Mouse (Mus musculus) limb, embryonic 12.5 days (tissue): ENCODE measurements around the gene Tusc2. TPM values are rescaled to one million over a fixed set of nuclear protein-coding genes. Genes with fewer than 3 reads are reported as not detected.
"Not testable (repeated sequence)": the region's sequence is repeated elsewhere in the genome, so short reads cannot be mapped to it uniquely, and the experiment has no call there.

Source experiments
- ATAC-seq: fragments of 200-750 bp; cut with Nextera tagmentation; 2 replicates; pipeline ENCODE4 v1.8.0; 2017; ENCODE audit warnings: low read depth, moderate TSS enrichment; ENCODE audit not compliant: insufficient number of reproducible peaks, insufficient read depth, low FRiP score, low TSS enrichment
- H3K27ac ChIP-seq: fragments of 300-500 bp; sonication (generic); 2 replicates; pipeline ENCODE4 v1.5.1; 2016; ENCODE audit warnings: mild to moderate bottlenecking, moderate library complexity
- H3K27me3 ChIP-seq: fragments of 300-500 bp; sonication (generic); 2 replicates; pipeline ENCODE4 v1.6.1; 2016; ENCODE audit warnings: mild to moderate bottlenecking, moderate library complexity
- H3K36me3 ChIP-seq: fragments of 300-500 bp; sonication (generic); 2 replicates; pipeline ENCODE4 v1.6.1; 2016; ENCODE audit warnings: mild to moderate bottlenecking, moderate library complexity
- H3K4me1 ChIP-seq: fragments of 300-500 bp; sonication (generic); replicated peaks from 2 replicates; pipeline ENCODE4 v1.6.1; 2016
- H3K4me2 ChIP-seq: fragments of 300-500 bp; sonication (generic); 2 replicates; pipeline ENCODE4 v1.6.1; 2016; ENCODE audit warnings: mild to moderate bottlenecking, moderate library complexity
- H3K4me3 ChIP-seq: fragments of 300-500 bp; sonication (generic); replicated peaks from 2 replicates; pipeline ENCODE4 v1.5.1; 2016; ENCODE audit warnings: mild to moderate bottlenecking
- H3K9ac ChIP-seq: fragments of 300-500 bp; sonication (generic); replicated peaks from 2 replicates; pipeline ENCODE4 v1.6.1; 2016; ENCODE audit warnings: mild to moderate bottlenecking, moderate library complexity
- H3K9me3 ChIP-seq: fragments of 300-500 bp; sonication (generic); 2 replicates; pipeline ENCODE4 v1.6.1; 2016; ENCODE audit warnings: mild to moderate bottlenecking, moderate library complexity
- WGBS: fragments of 180-500 bp; shearing (Covaris S2); methylation state at CpG from one replicate; pipeline ENCODE4 v1.1.7; 2016; 5-methylcytosine and 5-hydroxymethylcytosine counted together
- polyA plus RNA-seq: library from polyadenylated mRNA; unstranded; fragments of >200 nt; fragmentation: Nextera tagmentation; extraction: Ambion mirVana; gene quantifications from 2 replicates; pipeline ENCODE4 v1.2.1, GENCODE M21; 2016

Gene Tusc2
- polyA plus RNA-seq, 1 experiment from 2014 or later, result 52.6 TPM

DNA sequence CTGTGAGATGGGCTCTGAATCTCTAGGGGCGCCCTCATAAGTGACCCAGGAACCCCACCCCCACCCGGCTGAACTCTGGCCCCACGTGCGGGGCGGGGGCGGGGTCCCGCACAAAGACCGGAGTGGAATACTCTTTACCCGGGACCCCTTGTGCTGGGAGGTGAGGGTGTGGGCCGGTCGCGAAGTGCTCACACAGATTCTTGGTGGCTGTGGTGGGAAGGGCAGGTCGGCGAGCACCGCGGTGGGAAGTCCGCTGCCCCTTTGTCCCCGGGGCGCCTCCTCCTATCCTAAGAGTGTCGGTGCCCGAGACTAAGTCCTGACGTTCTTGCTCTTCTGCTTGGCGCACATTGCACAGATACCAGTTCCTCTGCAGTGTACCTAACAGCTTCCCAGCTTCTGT, 6.2 kb downstream of the Tusc2 start:
- H3K4me3 ChIP-seq, result peak overlapping the region; percentile 81
- H3K27ac ChIP-seq, result peak overlapping the region; percentile 90
- no peaks in the 10 kb centered on the region for H3K9me3 ChIP-seq
- 0% methylated on average over 23 of the region's 23 CpGs for WGBS
- H3K9ac ChIP-seq, result peak overlapping the region; percentile 88
- no peaks in the 10 kb centered on the region for H3K27me3 ChIP-seq
- H3K4me1 ChIP-seq, result peaks cover 40% of the 10 kb centered on the region
- H3K4me2 ChIP-seq, result peak overlapping the region; percentile 96
- ATAC-seq, result peak; percentile 33
- H3K36me3 ChIP-seq, result peaks cover 61% of the 10 kb centered on the region

DNA sequence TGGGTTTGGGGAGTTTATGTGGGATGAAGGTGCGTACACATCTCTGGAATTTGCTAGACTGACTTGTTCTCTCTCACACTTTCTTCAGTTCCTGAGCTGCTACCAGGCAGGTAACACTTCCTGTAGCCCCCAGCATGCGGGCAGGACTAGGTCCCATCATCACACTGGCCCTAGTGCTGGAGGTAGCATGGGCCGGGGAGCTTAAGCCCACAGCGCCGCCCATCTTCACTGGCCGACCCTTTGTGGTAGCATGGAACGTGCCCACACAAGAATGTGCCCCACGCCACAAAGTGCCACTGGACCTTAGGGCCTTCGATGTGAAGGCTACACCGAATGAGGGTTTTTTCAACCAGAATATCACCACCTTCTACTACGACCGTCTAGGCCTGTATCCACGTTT, 7.0 kb downstream of the Tusc2 start:
- Histone ChIP-seq H3K36me3 (peaks cover 61% of the 10 kb centered on the region), H3K9ac (peak overlapping the region; percentile 88), H3K27me3 (no peaks in the 10 kb centered on the region), H3K4me3 (peak overlapping the region; percentile 81), H3K9me3 (no peaks in the 10 kb centered on the region), H3K27ac (peak overlapping the region; percentile 90), H3K4me2 (peak overlapping the region; percentile 96), H3K4me1 (peaks cover 40% of the 10 kb centered on the region)
- ATAC-seq, result no peak
- 48% methylated on average over 13 of the region's 13 CpGs for WGBS

DNA sequence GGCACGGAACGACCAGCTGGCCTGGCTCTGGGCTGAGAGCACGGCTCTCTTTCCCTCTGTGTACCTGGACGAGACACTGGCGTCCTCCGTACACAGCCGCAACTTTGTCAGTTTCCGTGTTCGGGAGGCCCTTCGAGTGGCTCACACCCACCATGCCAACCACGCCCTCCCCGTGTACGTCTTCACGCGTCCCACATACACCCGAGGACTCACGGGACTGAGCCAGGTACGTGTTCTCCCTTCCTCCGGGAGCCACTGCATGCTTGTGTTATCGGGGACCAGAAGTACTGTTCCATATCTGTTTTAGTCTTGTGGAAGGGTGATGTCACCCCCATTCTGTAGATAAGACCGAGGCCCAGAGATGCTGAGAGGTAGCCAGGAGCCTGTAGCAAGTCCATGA, 7.8 kb downstream of the Tusc2 start:
- Histone ChIP-seq H3K36me3 (peaks cover 55% of the 10 kb centered on the region), H3K9ac (peak overlapping the region; percentile 88), H3K4me1 (peaks cover 43% of the 10 kb centered on the region), H3K27me3 (no peaks in the 10 kb centered on the region), H3K4me3 (peak overlapping the region; percentile 81), H3K9me3 (no peaks in the 10 kb centered on the region), H3K27ac (0 out of 2 replicates have a peak overlapping the region, but pooled peaks have one; percentile 4), H3K4me2 (peak overlapping the region; percentile 96)
- ATAC-seq, result no peak
- WGBS, result 93% methylated on average over 21 of the region's 21 CpGs

DNA sequence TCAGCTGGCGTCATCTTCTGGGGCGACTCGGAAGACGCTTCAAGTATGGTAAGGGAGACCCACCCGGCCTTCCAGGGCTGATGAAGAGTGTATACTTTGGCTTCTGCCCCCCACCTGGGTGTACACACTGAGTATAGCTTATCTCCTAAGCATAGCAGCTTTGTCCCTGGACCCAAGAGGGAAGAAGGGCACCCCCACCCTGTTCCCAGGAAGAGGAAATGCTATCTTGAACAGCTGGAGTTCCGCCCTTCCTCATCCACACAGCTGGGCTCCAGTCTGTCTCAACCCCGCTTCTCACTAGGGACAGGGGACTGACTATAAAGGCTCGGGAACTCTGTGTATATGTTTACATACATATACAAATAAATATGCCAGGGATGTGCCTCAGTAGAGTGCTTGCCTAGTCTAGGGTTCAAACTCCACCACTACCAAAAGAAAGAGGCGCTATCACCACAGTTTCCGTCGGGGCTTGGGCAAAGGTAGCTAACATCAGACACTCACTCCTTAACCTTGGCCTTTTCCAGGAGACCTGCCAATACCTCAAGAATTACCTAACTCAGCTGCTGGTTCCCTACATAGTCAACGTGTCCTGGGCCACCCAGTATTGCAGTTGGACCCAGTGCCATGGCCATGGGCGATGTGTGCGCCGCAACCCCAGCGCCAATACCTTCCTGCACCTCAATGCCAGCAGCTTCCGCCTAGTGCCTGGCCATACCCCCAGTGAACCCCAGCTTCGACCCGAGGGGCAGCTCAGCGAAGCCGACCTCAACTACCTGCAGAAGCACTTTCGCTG, 8.7 kb downstream of the Tusc2 start:
- Histone ChIP-seq H3K4me1 (peaks cover 46% of the 10 kb centered on the region), H3K4me3 (0 out of 2 replicates have a peak overlapping the region, but pooled peaks have one; percentile 81), H3K36me3 (peaks cover 47% of the 10 kb centered on the region)

DNA sequence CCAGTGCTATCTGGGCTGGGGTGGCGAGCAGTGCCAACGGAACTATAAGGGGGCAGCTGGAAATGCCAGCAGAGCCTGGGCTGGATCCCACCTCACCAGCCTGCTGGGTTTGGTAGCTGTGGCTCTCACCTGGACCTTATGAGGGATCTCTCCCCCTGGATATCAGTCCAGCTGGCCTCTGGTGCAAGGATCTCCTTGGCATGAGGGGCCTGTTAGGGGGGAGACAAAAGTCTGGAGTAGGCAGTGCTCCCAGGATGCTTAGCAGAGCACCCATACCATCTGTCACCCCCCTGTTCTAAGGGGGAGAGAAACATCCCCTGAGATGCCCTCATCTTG, 9.2 kb downstream of the Tusc2 start:
- no peak overlapping the region for H3K27ac ChIP-seq
- H3K9ac ChIP-seq, result no peak overlapping the region
- WGBS, result 98% methylated on average over 2 of the region's 2 CpGs
- peaks cover 46% of the 10 kb centered on the region for H3K4me1 ChIP-seq
- no peak overlapping the region for H3K4me3 ChIP-seq
- peaks cover 47% of the 10 kb centered on the region for H3K36me3 ChIP-seq
- no peak for ATAC-seq
- H3K4me2 ChIP-seq, result no peak overlapping the region
- H3K9me3 ChIP-seq, result no peaks in the 10 kb centered on the region
- no peaks in the 10 kb centered on the region for H3K27me3 ChIP-seq

More for the DNA sequence above, 8.7 kb downstream of the Tusc2 start:
- no peak for ATAC-seq
- Histone ChIP-seq H3K27ac (no peak overlapping the region), H3K9ac (no peak overlapping the region), H3K4me2 (peak overlapping the region; percentile 96), H3K9me3 (no peaks in the 10 kb centered on the region), H3K27me3 (no peaks in the 10 kb centered on the region)
- 96% methylated on average over 22 of the region's 22 CpGs for WGBS

DNA sequence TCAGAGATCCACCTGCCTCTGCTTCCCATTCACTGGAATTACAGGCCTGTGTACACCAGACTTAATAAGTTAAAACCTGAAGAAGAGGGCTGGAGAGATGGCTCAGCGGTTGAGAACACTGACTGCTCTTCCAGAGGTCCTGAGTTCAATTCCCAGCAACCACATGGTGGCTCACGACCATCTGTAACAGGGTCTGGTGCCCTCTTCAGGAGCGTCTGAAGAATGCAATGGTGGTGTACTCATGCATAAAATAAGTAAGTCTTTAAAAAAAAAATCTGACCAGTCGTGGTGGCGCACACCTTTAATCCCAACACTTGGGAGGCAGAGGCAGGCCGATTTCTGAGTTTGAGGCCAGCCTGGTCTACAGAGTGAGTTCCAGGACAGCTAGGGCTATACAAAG, 10.7 kb downstream of the Tusc2 start:
- 81% methylated on average over 6 of the region's 6 CpGs for WGBS
- Histone ChIP-seq H3K36me3 (peaks cover 49% of the 10 kb centered on the region), H3K4me1 (peaks cover 51% of the 10 kb centered on the region)
- H3K4me2 ChIP-seq, H3K4me3 ChIP-seq, ATAC-seq, H3K9me3 ChIP-seq, H3K27me3 ChIP-seq, H3K27ac ChIP-seq, H3K9ac ChIP-seq: not testable (repeated sequence)

DNA sequence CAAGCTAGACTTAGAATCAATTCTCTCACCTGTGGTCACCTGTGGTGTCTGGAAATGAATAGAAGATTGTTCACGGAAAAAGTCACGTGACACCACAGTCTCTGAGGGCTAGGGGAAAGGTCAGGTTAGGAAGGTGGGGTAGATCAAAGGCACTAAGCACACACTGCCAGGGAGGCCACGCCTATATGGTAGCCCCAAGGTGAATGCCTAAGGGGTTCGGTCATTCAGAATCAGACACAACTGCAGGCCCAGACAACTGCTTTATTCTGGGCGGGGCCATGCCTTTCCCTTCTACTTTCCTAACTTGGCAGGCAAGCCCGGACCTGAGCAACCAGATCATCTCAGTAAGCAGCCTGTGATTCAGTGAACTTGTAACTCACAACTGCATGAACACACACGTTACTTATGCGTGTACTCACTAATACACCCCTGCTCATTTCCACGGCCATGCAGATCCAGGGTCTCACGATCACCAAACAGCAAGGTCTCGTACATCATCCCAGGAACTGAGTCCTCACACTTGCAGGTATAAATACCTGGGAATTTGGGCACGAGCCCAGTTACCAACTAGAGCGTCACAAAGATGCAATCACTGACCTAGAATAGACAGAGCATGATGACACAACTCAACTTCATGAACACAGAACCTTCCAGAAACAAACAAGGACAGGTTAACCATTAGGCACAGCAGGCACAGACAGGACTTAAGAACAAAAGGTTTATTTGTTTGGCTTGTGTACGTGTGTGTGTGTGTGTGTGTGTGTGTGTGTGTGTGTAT, 12.7 kb downstream of the Tusc2 start:
- 80% methylated on average over 14 of the region's 14 CpGs for WGBS
- Histone ChIP-seq H3K4me3 (no peak overlapping the region), H3K4me1 (peaks cover 54% of the 10 kb centered on the region), H3K9ac (no peak overlapping the region), H3K36me3 (peaks cover 44% of the 10 kb centered on the region), H3K27me3 (no peaks in the 10 kb centered on the region), H3K4me2 (no peak overlapping the region), H3K27ac (peak overlapping the region; percentile 83), H3K9me3 (no peaks in the 10 kb centered on the region)
- ATAC-seq, result no peak

DNA sequence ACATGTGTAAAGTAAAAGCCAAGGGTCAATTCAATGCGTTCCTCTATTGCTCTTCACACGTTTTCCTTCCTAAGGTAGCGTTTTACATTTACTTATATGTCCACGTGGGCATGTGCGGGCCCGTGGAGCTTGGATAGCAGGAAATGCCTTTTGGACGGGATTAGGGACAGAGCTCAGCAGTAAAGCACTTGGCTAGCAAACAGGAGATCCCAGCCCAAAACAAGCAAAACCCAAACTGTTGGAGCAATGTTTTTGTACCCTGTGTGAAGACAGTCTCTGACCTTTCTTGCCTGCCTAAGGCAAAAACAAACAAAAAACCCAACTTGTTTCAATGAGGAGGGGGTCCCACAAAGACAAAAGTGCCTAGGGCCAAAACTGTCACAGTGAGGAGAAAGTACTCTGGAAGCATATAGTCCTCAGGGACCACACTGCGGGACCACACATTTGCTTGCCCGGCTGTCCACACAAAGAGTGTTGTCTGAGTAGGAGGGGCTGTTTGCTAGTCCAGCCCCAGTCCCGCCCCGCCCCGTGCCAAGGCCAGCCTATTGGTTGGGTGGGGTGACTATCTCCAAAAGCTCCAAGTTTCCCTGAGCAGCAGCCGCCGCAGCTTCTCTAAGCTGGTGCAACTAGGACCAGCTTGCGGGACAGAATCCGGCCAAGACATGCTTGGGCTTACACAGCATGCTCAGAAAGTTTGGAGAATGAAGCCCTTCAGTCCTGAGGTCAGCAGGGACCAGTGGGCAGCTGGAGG, 13.5 kb downstream of the Tusc2 start, which contains the start of gene Hyal1:
Gene Hyal1, plus strand, starts transcription at position 571 of the 751 bp plus-strand sequence.
- Histone ChIP-seq H3K4me3 (peak within 1 kb of the TSS; percentile 38), H3K4me1 (peaks cover 53% of the 10 kb centered on the region)

DNA sequence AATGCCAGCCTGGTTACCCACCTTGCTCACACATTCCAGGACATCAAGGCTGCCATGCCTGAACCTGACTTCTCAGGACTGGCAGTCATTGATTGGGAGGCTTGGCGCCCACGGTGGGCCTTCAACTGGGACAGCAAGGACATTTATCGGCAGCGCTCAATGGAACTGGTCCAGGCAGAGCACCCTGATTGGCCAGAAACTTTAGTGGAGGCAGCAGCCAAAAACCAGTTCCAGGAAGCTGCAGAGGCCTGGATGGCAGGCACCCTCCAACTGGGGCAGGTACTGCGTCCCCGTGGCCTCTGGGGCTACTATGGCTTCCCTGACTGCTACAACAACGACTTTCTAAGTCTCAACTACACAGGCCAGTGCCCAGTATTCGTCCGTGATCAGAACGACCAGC, 14.8 kb downstream of the Tusc2 start:
- 92% methylated on average over 10 of the region's 10 CpGs for WGBS
- ATAC-seq, result no peak

More for the DNA sequence above, 13.5 kb downstream of the Tusc2 start, which contains the start of gene Hyal1:
- peaks cover 36% of the 10 kb centered on the region for H3K36me3 ChIP-seq
- H3K9me3 ChIP-seq, result no peaks in the 10 kb centered on the region
- ATAC-seq, result peak; percentile 59
- H3K27ac ChIP-seq, result peak within 1 kb of the TSS; percentile 83
- WGBS, result 23% methylated on average over 16 of the region's 16 CpGs
- H3K27me3 ChIP-seq, result no peaks in the 10 kb centered on the region
- peak within 1 kb of the TSS; percentile 56 for H3K4me2 ChIP-seq
- peak within 1 kb of the TSS; percentile 57 for H3K9ac ChIP-seq

DNA sequence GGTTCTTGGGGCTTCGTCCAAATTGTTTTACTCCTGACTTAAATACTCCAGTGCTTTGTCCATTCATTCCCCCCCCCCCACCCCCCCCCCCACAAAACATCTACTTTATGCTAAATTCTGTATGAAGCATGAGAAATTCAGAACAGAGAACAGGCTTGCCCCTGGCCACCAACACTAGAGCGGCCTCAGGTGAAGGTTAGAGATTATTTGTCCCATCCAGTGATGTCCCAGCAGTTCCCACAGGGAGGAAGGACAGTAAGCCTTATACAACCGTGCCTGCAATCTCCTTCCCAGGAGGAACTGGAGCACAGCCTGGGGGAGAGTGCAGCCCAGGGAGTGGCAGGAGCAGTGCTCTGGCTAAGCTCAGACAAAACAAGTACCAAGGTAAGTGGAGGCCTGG, 15.5 kb downstream of the Tusc2 start, which contains the start of gene Naa80:
Gene Naa80, plus strand, starts transcription at position 301 of the 400 bp plus-strand sequence.
- H3K4me3 ChIP-seq, result no peak within 1 kb of the TSS
- peak within 1 kb of the TSS; percentile 94 for H3K27ac ChIP-seq
- peak within 1 kb of the TSS; percentile 96 for H3K4me2 ChIP-seq
- peaks cover 26% of the 10 kb centered on the region for H3K36me3 ChIP-seq
- no peak for ATAC-seq
- H3K27me3 ChIP-seq, result no peaks in the 10 kb centered on the region
- H3K9me3 ChIP-seq, result no peaks in the 10 kb centered on the region
- 0 out of 2 replicates have a peak within 1 kb of the TSS, but pooled peaks have one; percentile 82 for H3K9ac ChIP-seq
- 75% methylated on average over 3 of the region's 3 CpGs for WGBS
- H3K4me1 ChIP-seq, result peaks cover 60% of the 10 kb centered on the region

More for the DNA sequence above, 14.8 kb downstream of the Tusc2 start:
- no peak overlapping the region for H3K4me3 ChIP-seq
- no peak overlapping the region for H3K27ac ChIP-seq
- peaks cover 26% of the 10 kb centered on the region for H3K36me3 ChIP-seq
- H3K9ac ChIP-seq, result no peak overlapping the region
- H3K4me2 ChIP-seq, result 0 out of 2 replicates have a peak overlapping the region, but pooled peaks have one; percentile 56
- H3K9me3 ChIP-seq, result no peaks in the 10 kb centered on the region
- no peaks in the 10 kb centered on the region for H3K27me3 ChIP-seq
- peaks cover 60% of the 10 kb centered on the region for H3K4me1 ChIP-seq
